Mouse (Mus musculus) heart, embryonic 15.5 days (tissue): ENCODE results near the gene Plin3. TPM values are rescaled to one million over a fixed set of nuclear protein-coding genes. Genes with fewer than 3 reads are reported as not detected.
"Not testable (repeated sequence)": the region's sequence is repeated elsewhere in the genome, so short reads cannot be mapped to it uniquely, and the experiment has no call there.

Experiments
- ATAC-seq: fragments of 200-750 bp; cut with Nextera tagmentation; replicated peaks from 2 replicates; pipeline ENCODE4 v1.8.0; 2017; ENCODE audit warnings: low read depth, moderate TSS enrichment; ENCODE audit not compliant: insufficient number of reproducible peaks, insufficient read depth, low FRiP score
- H3K27ac ChIP-seq: fragments of 300-500 bp; sonication (generic); 2 replicates; pipeline ENCODE4 v1.5.1; 2015; ENCODE audit warnings: mild to moderate bottlenecking, inconsistent platforms
- H3K27me3 ChIP-seq: fragments of 300-500 bp; sonication (generic); 2 replicates; pipeline ENCODE4 v1.6.1; 2015; ENCODE audit warnings: inconsistent platforms
- H3K36me3 ChIP-seq: fragments of 300-500 bp; sonication (generic); 2 replicates; pipeline ENCODE4 v1.6.1; 2015; ENCODE audit warnings: mild to moderate bottlenecking, inconsistent platforms
- H3K4me1 ChIP-seq: fragments of 300-500 bp; sonication (generic); replicated peaks from 2 replicates; pipeline ENCODE4 v1.6.1; 2015; ENCODE audit warnings: inconsistent platforms
- H3K4me2 ChIP-seq: fragments of 300-500 bp; sonication (generic); 2 replicates; pipeline ENCODE4 v1.6.1; 2015; ENCODE audit warnings: inconsistent platforms, mild to moderate bottlenecking, moderate library complexity
- H3K4me3 ChIP-seq: fragments of 300-500 bp; sonication (generic); 2 replicates; pipeline ENCODE4 v1.5.1; 2015; ENCODE audit warnings: mild to moderate bottlenecking, inconsistent platforms
- H3K9ac ChIP-seq: fragments of 300-500 bp; sonication (generic); 2 replicates; pipeline ENCODE4 v1.6.1; 2015; ENCODE audit warnings: mild to moderate bottlenecking, inconsistent platforms
- H3K9me3 ChIP-seq: fragments of 300-500 bp; sonication (generic); replicated peaks from 2 replicates; pipeline ENCODE4 v1.6.1; 2016; ENCODE audit warnings: inconsistent platforms
- WGBS: fragments of 180-500 bp; shearing (Covaris S2); methylation state at CpG from one replicate; pipeline ENCODE4 v1.1.7; 2015; ENCODE audit warnings: mixed read lengths; 5-methylcytosine and 5-hydroxymethylcytosine counted together
- polyA plus RNA-seq: library from polyadenylated mRNA; unstranded; fragments of >200 nt; fragmentation: Nextera tagmentation; extraction: Ambion mirVana; gene quantifications from 2 replicates; pipeline ENCODE4 v1.2.1, GENCODE M21; 2015

Gene Plin3
- polyA plus RNA-seq, 1 experiment from 2014 or later, result 61.1 TPM

- not testable (repeated sequence) for H3K9me3 ChIP-seq, ATAC-seq, H3K27me3 ChIP-seq, H3K27ac ChIP-seq, H3K9ac ChIP-seq
- Histone ChIP-seq H3K36me3 (peaks cover 30% of the 10 kb centered on the region), H3K4me1 (peaks cover 66% of the 10 kb centered on the region), H3K4me2 (peak overlapping the region; percentile 94), H3K4me3 (peak overlapping the region; percentile 70)
- 91% methylated on average over 19 of the region's 19 CpGs for WGBS
These were observed 34.4 kb downstream of the Plin3 start for GRCm38 (mm10) chr17:56258269-56258668.

DNA sequence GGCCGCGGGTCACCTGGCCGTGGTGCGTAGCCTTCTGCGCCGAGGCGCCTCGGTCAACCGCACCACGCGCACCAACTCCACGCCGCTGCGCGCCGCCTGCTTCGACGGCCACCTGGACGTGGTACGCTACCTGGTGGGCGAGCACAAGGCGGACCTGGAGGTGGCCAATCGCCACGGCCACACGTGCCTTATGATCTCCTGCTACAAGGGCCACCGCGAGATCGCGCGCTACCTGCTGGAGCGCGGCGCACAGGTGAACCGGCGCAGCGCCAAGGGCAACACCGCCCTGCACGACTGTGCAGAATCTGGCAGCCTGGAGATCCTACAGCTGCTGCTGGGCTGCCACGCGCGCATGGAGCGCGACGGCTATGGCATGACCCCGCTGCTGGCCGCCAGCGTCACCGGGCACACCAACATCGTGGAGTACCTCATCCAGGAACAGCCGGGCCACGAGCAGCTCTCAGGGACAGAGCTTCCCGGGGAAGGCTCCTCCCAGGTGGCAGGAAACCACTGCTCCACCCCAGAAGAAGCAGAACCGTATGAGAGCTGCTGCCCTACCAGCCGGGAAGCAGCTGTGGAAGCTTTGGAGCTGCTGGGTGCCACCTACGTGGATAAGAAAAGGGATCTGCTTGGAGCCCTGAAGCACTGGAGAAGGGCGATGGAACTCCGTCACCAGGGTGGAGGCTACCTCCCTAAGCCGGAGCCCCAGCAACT lies 35.3 kb downstream of the Plin3 start:
- 7% methylated on average over 58 of the region's 58 CpGs for WGBS
- ATAC-seq, result no peak
- Histone ChIP-seq H3K9me3 (no peaks in the 10 kb centered on the region), H3K36me3 (peaks cover 30% of the 10 kb centered on the region), H3K4me2 (peak overlapping the region; percentile 94), H3K4me1 (peaks cover 56% of the 10 kb centered on the region), H3K27ac (peak overlapping the region; percentile 97), H3K9ac (peak overlapping the region; percentile 72), H3K4me3 (peak overlapping the region; percentile 70), H3K27me3 (no peaks in the 10 kb centered on the region)

DNA sequence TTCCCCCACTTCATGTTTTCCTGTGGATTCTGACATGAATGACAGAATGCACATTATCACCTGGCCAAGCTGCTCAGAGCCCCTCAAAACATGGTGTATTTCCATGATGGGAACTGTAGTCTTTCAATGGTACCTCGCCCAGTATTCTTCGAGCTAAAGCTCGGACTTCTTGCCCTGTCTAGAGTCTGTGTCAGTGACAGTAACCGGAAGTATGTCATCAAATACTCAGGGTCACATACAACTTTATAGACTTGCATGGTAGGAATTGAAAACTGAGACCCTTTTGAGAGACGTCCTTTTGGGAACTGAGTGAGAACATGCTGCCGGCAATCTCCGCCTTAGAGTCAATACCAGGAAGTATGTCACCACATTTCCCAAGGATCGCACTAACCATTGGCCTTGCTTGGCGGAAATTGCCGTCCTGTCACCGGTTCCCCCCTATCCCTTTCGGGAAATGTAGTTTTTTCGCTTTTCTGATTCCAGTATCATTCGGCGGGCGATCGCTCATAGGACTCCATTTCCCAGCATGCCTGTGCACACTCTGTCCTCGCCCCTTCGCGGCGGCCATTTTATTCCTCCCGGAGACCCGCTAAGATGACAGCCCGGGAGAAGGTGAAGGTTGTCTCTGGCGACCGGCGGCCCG lies 36.3 kb downstream of the Plin3 start, which contains the start of gene Fem1a:
Gene Fem1a (plus strand): TSS at position 572 of the 643 bp plus-strand sequence.
- under 1% methylated on average over 28 of the region's 28 CpGs for WGBS
- Histone ChIP-seq H3K27ac (peak within 1 kb of the TSS; percentile 97), H3K27me3 (no peaks in the 10 kb centered on the region), H3K4me1 (peaks cover 47% of the 10 kb centered on the region), H3K4me3 (peak within 1 kb of the TSS; percentile 70), H3K9ac (peak within 1 kb of the TSS; percentile 72), H3K9me3 (no peaks in the 10 kb centered on the region), H3K36me3 (peaks cover 23% of the 10 kb centered on the region), H3K4me2 (peak within 1 kb of the TSS; percentile 94)
- ATAC-seq, result peak; percentile 88

DNA sequence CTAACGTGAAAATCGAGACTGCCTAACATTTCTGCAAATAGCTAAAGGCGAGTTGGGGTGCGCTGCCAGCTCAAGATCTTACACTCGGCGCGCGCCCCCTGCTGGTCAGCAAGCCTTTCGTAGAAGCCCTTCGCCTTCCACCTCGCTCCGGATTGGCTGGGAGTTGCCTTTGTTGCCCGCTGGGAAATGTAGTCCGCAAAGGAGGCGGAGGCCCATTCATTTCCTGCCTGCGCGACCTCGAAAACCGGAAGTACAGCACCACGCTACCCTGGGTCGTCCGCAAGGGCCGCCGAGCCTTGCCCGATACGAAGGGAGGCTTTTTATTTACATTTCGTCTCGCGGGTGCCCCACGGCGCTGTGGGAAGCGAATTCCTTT lies 36.8 kb downstream of the Plin3 start:
- ATAC-seq, result peak; percentile 90
- Histone ChIP-seq H3K4me1 (peaks cover 45% of the 10 kb centered on the region), H3K9ac (peak overlapping the region; percentile 43), H3K27ac (peak overlapping the region; percentile 97), H3K4me2 (peak overlapping the region; percentile 94), H3K4me3 (peak overlapping the region; percentile 70), H3K27me3 (no peaks in the 10 kb centered on the region), H3K9me3 (no peaks in the 10 kb centered on the region), H3K36me3 (peaks cover 20% of the 10 kb centered on the region)
- WGBS, result under 1% methylated on average over 32 of the region's 32 CpGs

DNA sequence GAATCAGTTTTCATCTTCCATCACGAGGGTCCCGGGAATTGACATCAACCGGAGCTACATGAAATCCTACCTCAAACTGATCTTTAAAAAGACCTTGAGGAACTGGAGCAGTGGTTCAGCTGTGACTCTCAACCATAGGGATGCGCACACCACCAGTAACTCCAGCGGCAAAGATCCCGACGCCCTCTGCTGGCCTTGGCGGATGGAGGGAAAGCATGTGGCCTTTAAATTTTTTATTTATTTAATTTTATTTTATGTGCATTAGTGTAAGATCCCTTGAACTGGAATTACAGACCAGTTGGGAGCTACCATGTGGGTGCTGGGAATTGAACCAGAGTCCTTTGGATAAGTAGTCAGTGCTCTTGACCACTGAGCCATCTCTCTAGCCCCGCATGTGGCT lies 37.2 kb downstream of the Plin3 start:
- no peak overlapping the region for H3K9ac ChIP-seq
- H3K4me3 ChIP-seq, result peak overlapping the region; percentile 70
- peak overlapping the region; percentile 94 for H3K4me2 ChIP-seq
- H3K36me3 ChIP-seq, result peaks cover 17% of the 10 kb centered on the region
- H3K4me1 ChIP-seq, result peaks cover 41% of the 10 kb centered on the region
- no peak for ATAC-seq
- 21% methylated on average over 9 of the region's 9 CpGs for WGBS
- no peaks in the 10 kb centered on the region for H3K27me3 ChIP-seq
- H3K9me3 ChIP-seq, result no peaks in the 10 kb centered on the region
- peak overlapping the region; percentile 40; the same call in 1 of the 2 replicates for H3K27ac ChIP-seq

- ATAC-seq, result no peak
- H3K9ac ChIP-seq, result no peak overlapping the region
- 80% methylated on average over 4 of the region's 4 CpGs for WGBS
- H3K27ac ChIP-seq, result no peak overlapping the region
- H3K4me2 ChIP-seq, result no peak overlapping the region
- peaks cover 33% of the 10 kb centered on the region for H3K4me1 ChIP-seq
- no peak overlapping the region for H3K4me3 ChIP-seq
- H3K9me3 ChIP-seq, result no peaks in the 10 kb centered on the region
- H3K36me3 ChIP-seq, result peaks cover 9% of the 10 kb centered on the region
- no peaks in the 10 kb centered on the region for H3K27me3 ChIP-seq
These were observed 38.0 kb downstream of the Plin3 start for GRCm38 (mm10) chr17:56254695-56255094.

DNA sequence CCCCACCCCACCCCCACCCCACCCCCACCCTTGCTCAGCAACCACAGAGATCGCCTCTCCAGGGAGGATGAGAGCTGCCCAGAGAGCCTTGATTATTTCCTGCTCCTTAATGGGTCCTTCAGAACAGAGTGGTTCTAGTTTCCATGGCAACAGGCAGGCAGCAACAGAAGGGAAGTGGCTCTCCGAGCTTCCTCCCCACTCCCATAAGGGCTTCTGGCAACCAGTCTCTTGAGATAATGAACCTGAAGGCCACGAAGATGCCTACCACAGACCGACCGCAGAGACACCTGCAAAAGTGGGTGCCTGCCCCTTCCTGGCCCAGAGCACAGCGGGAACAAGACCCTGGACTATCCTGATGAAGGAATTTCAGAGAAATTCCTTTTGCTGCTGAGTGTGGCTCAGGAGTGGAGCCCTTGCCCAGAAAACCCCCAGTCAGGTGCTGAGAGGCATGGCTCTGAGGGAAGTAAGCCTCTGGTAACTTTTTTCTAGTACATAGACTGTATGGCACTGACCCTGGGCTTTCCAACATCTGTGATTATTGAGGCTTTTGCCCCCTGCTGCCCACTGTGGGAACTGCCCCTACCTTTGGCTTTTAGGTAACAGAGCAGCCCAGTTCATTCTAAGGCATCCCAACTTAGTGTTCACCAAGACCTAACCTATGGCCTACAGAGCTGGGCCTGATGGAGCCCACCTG lies 41.4 kb downstream of the Plin3 start:
- Histone ChIP-seq H3K4me3 (no peak overlapping the region), H3K9ac (no peak overlapping the region), H3K9me3 (no peaks in the 10 kb centered on the region), H3K27me3 (no peaks in the 10 kb centered on the region), H3K4me1 (peaks cover 9% of the 10 kb centered on the region), H3K36me3 (no peaks in the 10 kb centered on the region), H3K27ac (no peak overlapping the region), H3K4me2 (no peak overlapping the region)
- WGBS, result 17% methylated on average over 6 of the region's 6 CpGs
- ATAC-seq, result no peak

- peaks cover 11% of the 10 kb centered on the region for H3K27me3 ChIP-seq
- no peak overlapping the region for H3K4me3 ChIP-seq
- H3K4me1 ChIP-seq, result no peaks in the 10 kb centered on the region; the same call in 1 of the 2 replicates
- H3K4me2 ChIP-seq, result no peak overlapping the region
- 59% methylated on average over 7 of the region's 7 CpGs for WGBS
- H3K9ac ChIP-seq, result no peak overlapping the region
- ATAC-seq, result no peak
- H3K9me3 ChIP-seq, result no peaks in the 10 kb centered on the region
- no peaks in the 10 kb centered on the region for H3K36me3 ChIP-seq
- H3K27ac ChIP-seq, result no peak overlapping the region
These were observed 47.1 kb downstream of the Plin3 start for GRCm38 (mm10) chr17:56245608-56246007.

- no peaks in the 10 kb centered on the region for H3K9me3 ChIP-seq
- peak; percentile 58 for ATAC-seq
These were observed 50.9 kb downstream of the Plin3 start for GRCm38 (mm10) chr17:56241541-56242401.

GRCm38 (mm10) chr17:56233818-56234469 lies 58.7 kb downstream of the Plin3 start:
- H3K4me3 ChIP-seq, result no peak overlapping the region
- peaks cover 6% of the 10 kb centered on the region for H3K27me3 ChIP-seq
- ATAC-seq, result peak; percentile 62; the same call in 1 of the 2 replicates
- peaks cover 4% of the 10 kb centered on the region; the same call in 1 of the 2 replicates for H3K4me1 ChIP-seq
- no peak overlapping the region for H3K27ac ChIP-seq
- H3K4me2 ChIP-seq, result no peak overlapping the region
- H3K9me3 ChIP-seq, result no peaks in the 10 kb centered on the region
- H3K36me3 ChIP-seq, result no peaks in the 10 kb centered on the region
- 1% methylated on average over 14 of the region's 14 CpGs for WGBS
- no peak overlapping the region for H3K9ac ChIP-seq

More at GRCm38 (mm10) chr17:56241541-56242401, 50.9 kb downstream of the Plin3 start:
- Histone ChIP-seq H3K27me3 (peaks cover 12% of the 10 kb centered on the region), H3K36me3 (no peaks in the 10 kb centered on the region), H3K4me2 (no peak overlapping the region), H3K4me1 (no peaks in the 10 kb centered on the region; the same call in 1 of the 2 replicates), H3K4me3 (no peak overlapping the region), H3K27ac (no peak overlapping the region), H3K9ac (no peak overlapping the region)
- 1% methylated on average over 33 of the region's 33 CpGs for WGBS
